Mouse (Mus musculus) liver, adult 2 months (tissue): ENCODE results near the gene Sco2. TPM values are rescaled to one million over a fixed set of nuclear protein-coding genes. Genes with fewer than 3 reads are reported as not detected.

ENCODE experiments used
- DNase-seq: peaks from one replicate; pipeline ENCODE4 v3.0.0-alpha.2; 2011; ENCODE audit warnings: low read depth, low spot score; ENCODE audit errors: extremely low read depth
- H3K27ac ChIP-seq: fragments of 200-500 bp; replicated peaks from 2 replicates; pipeline ENCODE4 v1.5.1; 2012; ENCODE audit warnings: low read depth, mild to moderate bottlenecking, control low read depth, inconsistent platforms, low read length; ENCODE audit not compliant: insufficient read depth
- H3K27me3 ChIP-seq: fragments of 200-500 bp; 2 replicates; pipeline ENCODE4 v1.6.1; 2012; ENCODE audit warnings: mild to moderate bottlenecking, moderate library complexity, low read length, inconsistent platforms; ENCODE audit not compliant: control insufficient read depth, insufficient read depth
- H3K36me3 ChIP-seq: fragments of 200-500 bp; 2 replicates; pipeline ENCODE4 v1.6.1; 2012; ENCODE audit warnings: low read length, inconsistent platforms; ENCODE audit not compliant: control insufficient read depth, insufficient read depth
- H3K4me1 ChIP-seq: fragments of 200-500 bp; 2 replicates; pipeline ENCODE4 v1.6.1; 2011; ENCODE audit warnings: low read length; ENCODE audit not compliant: control insufficient read depth, insufficient read depth
- H3K4me3 ChIP-seq: fragments of 200-500 bp; 2 replicates; pipeline ENCODE4 v1.5.1; 2011; ENCODE audit warnings: low read depth, mild to moderate bottlenecking, control low read depth, low read length, moderate library complexity; ENCODE audit not compliant: insufficient read depth
- H3K79me2 ChIP-seq: fragments of 200-500 bp; 2 replicates; pipeline ENCODE4 v1.6.1; 2012; ENCODE audit warnings: inconsistent platforms, mild to moderate bottlenecking, low read length, moderate library complexity; ENCODE audit not compliant: control insufficient read depth, insufficient read depth
- H3K9ac ChIP-seq: fragments of 200-500 bp; 2 replicates; pipeline ENCODE4 v1.6.1; 2012; ENCODE audit warnings: low read depth, mild to moderate bottlenecking, control low read depth, inconsistent platforms, low read length
- CTCF ChIP-seq: fragments of 200-500 bp; IDR thresholded peaks from 2 replicates; pipeline ENCODE4 v1.5.1; 2011; ENCODE audit warnings: low read depth, low read length, control low read depth
- POLR2A ChIP-seq: fragments of 200-500 bp; IDR thresholded peaks from 2 replicates; pipeline ENCODE4 v1.6.1; 2011; ENCODE audit warnings: low read length, control low read depth; ENCODE audit not compliant: insufficient read depth; ENCODE audit errors: extremely low read depth
- WGBS: fragments of 180-500 bp; shearing (Covaris S2); methylation state at CpG from one replicate; pipeline ENCODE4 v1.1.7; 2018; 5-methylcytosine and 5-hydroxymethylcytosine counted together
- polyA plus RNA-seq: library from polyadenylated mRNA; depleted of rRNA; stranded (reverse); fragments of >200 nt; gene quantifications from 2 replicates; pipeline ENCODE4 v1.2.3, GENCODE M21; 2012; rRNA removed
- total RNA-seq: library from RNA; depleted of rRNA; stranded (reverse); fragments of >200 nt; gene quantifications from 2 replicates; pipeline ENCODE4 v1.2.3, GENCODE M21; 2014; rRNA removed

Gene Sco2
- total and polyA plus RNA-seq, 2 experiments, result 131 to 353 TPM

- H3K36me3 ChIP-seq, result no peaks in the 10 kb centered on the region
- no peaks in the 10 kb centered on the region for H3K4me1 ChIP-seq
- TF ChIP-seq CTCF, result no peak
- TF ChIP-seq POLR2A, result no peak
- H3K79me2 ChIP-seq, result no peaks in the 10 kb centered on the region
- DNase-seq, result no peak
- no peaks in the 10 kb centered on the region for H3K27me3 ChIP-seq
- no peak overlapping the region for H3K9ac ChIP-seq
- H3K4me3 ChIP-seq, result no peak overlapping the region
- WGBS, result 91% methylated on average over 14 of the region's 14 CpGs
- no peak overlapping the region for H3K27ac ChIP-seq
Observed at GRCm38 (mm10) chr15:89336422-89336821, 37.2 kb downstream of the Sco2 start.

- TF ChIP-seq CTCF (no peak), POLR2A (no peak)
- Histone ChIP-seq H3K4me1 (no peaks in the 10 kb centered on the region), H3K9ac (no peak overlapping the region), H3K79me2 (no peaks in the 10 kb centered on the region), H3K4me3 (no peak overlapping the region), H3K27me3 (no peaks in the 10 kb centered on the region), H3K27ac (no peak overlapping the region), H3K36me3 (no peaks in the 10 kb centered on the region)
- DNase-seq, result no peak
- 40% methylated on average over 17 of the region's 17 CpGs for WGBS
Observed at GRCm38 (mm10) chr15:89334774-89335537, 38.7 kb downstream of the Sco2 start.

DNA sequence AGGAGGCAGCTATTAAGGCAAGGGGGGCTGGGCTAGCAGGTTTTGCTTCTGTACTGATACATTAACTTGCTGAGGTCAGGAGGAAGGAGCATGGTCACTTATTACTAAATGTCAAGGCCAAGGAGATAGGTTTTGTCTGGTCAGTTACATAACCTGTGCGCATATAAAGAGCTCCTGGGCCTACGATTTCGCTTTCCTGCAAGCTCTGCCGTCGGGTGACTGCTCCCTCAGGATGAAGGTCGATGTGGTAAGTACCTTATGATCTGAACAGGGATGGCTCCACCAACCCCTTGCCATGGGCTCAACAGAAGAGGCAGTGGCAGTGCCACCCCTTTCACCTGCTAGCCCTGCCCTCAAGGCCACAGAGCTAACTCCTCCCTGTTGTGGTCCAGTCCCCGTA, 39.4 kb downstream of the Sco2 start, which contains the start of gene Miox:
Gene Miox (plus strand): TSS at position 128 of the 400 bp plus-strand sequence.
- H3K27ac ChIP-seq, result no peak within 1 kb of the TSS
- no peaks in the 10 kb centered on the region for H3K4me1 ChIP-seq
- WGBS, result 77% methylated on average over 7 of the region's 7 CpGs
- no peak within 1 kb of the TSS for H3K9ac ChIP-seq
- no peak for DNase-seq
- no peaks in the 10 kb centered on the region for H3K27me3 ChIP-seq
- H3K36me3 ChIP-seq, result no peaks in the 10 kb centered on the region
- no peak within 1 kb of the TSS for H3K4me3 ChIP-seq
- H3K79me2 ChIP-seq, result no peaks in the 10 kb centered on the region
- TF ChIP-seq CTCF (no peak), POLR2A (no peak)

DNA sequence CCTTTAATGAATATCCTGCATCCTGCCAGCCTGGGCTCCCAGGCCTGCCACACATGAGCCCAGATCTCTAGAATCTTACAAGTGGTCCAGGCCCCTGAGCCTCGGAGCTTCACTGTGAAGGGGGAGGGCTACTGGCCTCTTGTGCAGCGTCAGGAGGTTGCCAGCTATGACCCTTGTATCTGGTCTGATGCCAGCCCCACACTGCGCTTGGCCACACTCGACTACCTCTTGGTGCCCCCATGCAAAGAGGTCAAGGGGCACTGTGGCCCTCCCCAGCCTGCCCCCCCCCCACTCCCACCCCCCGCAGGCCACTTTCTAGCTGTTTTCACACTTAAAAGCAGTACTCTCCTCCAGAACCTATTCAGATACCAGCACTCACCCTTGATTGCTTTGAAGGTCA, 47.2 kb downstream of the Sco2 start:
- no peaks in the 10 kb centered on the region for H3K36me3 ChIP-seq
- no peak overlapping the region for H3K4me3 ChIP-seq
- WGBS, result 73% methylated on average over 5 of the region's 5 CpGs
- H3K27ac ChIP-seq, result no peak overlapping the region
- peaks cover 5% of the 10 kb centered on the region; the same call in 1 of the 2 replicates for H3K27me3 ChIP-seq
- no peaks in the 10 kb centered on the region for H3K4me1 ChIP-seq
- TF ChIP-seq POLR2A, result no peak
- TF ChIP-seq CTCF, result no peak
- DNase-seq, result no peak
- no peaks in the 10 kb centered on the region for H3K79me2 ChIP-seq
- H3K9ac ChIP-seq, result no peak overlapping the region

- H3K36me3 ChIP-seq, result no peaks in the 10 kb centered on the region
- H3K9ac ChIP-seq, result no peak overlapping the region
- no peak overlapping the region for H3K27ac ChIP-seq
- no peak for TF ChIP-seq POLR2A
- no peaks in the 10 kb centered on the region for H3K4me1 ChIP-seq
- DNase-seq, result no peak
- H3K4me3 ChIP-seq, result no peak overlapping the region
- H3K27me3 ChIP-seq, result peaks cover 7% of the 10 kb centered on the region; the same call in 1 of the 2 replicates
- 81% methylated on average over 4 of the region's 4 CpGs for WGBS
- H3K79me2 ChIP-seq, result no peaks in the 10 kb centered on the region
Observed at GRCm38 (mm10) chr15:89323656-89324055, 50.0 kb downstream of the Sco2 start.

DNA sequence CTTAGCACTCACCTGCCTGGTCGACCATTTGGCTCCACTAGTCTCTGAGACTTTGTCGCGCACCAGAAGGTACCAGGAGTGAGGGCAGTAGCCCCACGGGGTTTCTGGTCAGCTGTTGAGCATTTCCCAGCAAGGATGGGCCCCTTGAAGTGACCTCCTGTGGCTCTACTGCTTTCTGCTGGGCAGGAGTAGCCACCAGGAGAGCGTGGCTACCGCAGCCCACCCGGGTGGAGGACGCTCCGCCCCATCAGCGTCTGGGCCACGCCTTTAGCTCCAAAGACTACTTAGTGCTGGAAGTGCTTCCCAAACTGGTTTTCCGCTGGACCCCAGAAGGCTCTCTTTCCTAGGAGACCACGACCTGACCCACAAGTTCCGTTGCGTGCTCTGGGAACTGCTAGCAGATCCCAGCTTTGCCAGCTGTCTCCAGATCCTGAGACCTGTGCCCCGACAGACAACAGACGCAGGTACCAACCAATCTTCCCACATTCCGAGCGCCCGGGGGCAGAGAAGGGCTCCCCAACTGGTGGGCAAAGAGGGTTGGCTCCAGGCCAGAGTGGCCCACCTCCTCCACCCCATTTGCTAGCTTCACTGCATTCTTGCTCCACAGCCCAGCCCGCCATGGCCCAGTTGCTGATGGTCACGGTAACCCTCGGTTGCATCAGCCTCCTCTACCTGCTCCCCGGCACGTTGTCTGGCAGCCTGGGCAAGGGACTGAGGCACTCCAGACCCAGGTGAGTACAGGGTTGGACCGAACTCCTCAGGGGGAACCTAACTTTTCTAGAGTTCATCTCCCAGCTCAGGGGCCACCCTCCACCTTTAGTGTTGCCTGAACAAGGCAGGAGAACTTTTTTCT, 50.8 kb downstream of the Sco2 start, which contains the start of gene Adm2:
Gene Adm2 (plus strand): TSS at position 51 of the 853 bp plus-strand sequence.
- H3K27me3 ChIP-seq, result peaks cover 7% of the 10 kb centered on the region; the same call in 1 of the 2 replicates
- no peaks in the 10 kb centered on the region for H3K4me1 ChIP-seq
- H3K79me2 ChIP-seq, result no peaks in the 10 kb centered on the region
- H3K27ac ChIP-seq, result no peak within 1 kb of the TSS
- no peaks in the 10 kb centered on the region for H3K36me3 ChIP-seq
- no peak within 1 kb of the TSS for H3K9ac ChIP-seq
- DNase-seq, result no peak
- H3K4me3 ChIP-seq, result no peak within 1 kb of the TSS
- no peak for TF ChIP-seq CTCF
- TF ChIP-seq POLR2A, result no peak
- WGBS, result 12% methylated on average over 26 of the region's 26 CpGs

Other genes starting within 250 kb of the Sco2 start
- gene Hdac10, start 245.1 kb downstream of the Sco2 start, total RNA-seq, result 10.0 and 10.5 TPM in 2 replicates
- 16.8 and 22.0 TPM in 2 replicates for gene Hdac10, start 245.1 kb downstream of the Sco2 start, polyA plus RNA-seq
- gene Mapk12, start 233.1 kb downstream of the Sco2 start, total RNA-seq, result 2.4 and 3.3 TPM in 2 replicates
- gene Mapk12, start 233.1 kb downstream of the Sco2 start, polyA plus RNA-seq, result 1.6 and 2.1 TPM in 2 replicates
- gene Mapk11, start 224.2 kb downstream of the Sco2 start, total RNA-seq, result 0.74 and 1.1 TPM in 2 replicates
- 1.1 and 1.3 TPM in 2 replicates for gene Mapk11, start 224.2 kb downstream of the Sco2 start, polyA plus RNA-seq
- gene Plxnb2, start 193.1 kb downstream of the Sco2 start, total RNA-seq, result 80.0 and 111 TPM in 2 replicates
- gene Plxnb2, start 193.1 kb downstream of the Sco2 start, polyA plus RNA-seq, result 189 and 199 TPM in 2 replicates
- 2.8 and 3.4 TPM in 2 replicates for gene Dennd6b, start 177.3 kb downstream of the Sco2 start, total RNA-seq
- 8.4 and 10.0 TPM in 2 replicates for gene Dennd6b, start 177.3 kb downstream of the Sco2 start, polyA plus RNA-seq
- 43.9 and 57.5 TPM in 2 replicates for gene Ppp6r2, start 162.3 kb downstream of the Sco2 start, total RNA-seq
- 115 and 143 TPM in 2 replicates for gene Ppp6r2, start 162.3 kb downstream of the Sco2 start, polyA plus RNA-seq
- 22.3 and 32.7 TPM in 2 replicates for gene Sbf1, start 58.5 kb downstream of the Sco2 start, total RNA-seq
- 75.5 and 99.0 TPM in 2 replicates for gene Sbf1, start 58.5 kb downstream of the Sco2 start, polyA plus RNA-seq
- gene Adm2, start 51.1 kb downstream of the Sco2 start, total RNA-seq, result not detected in 2 replicates
- gene Adm2, start 51.1 kb downstream of the Sco2 start, polyA plus RNA-seq, result not detected in 2 replicates
- 0.28 and 0.54 TPM in 2 replicates for gene Miox, start 39.4 kb downstream of the Sco2 start, total RNA-seq
- gene Miox, start 39.4 kb downstream of the Sco2 start, polyA plus RNA-seq, result 0.31 and 0.32 TPM in 2 replicates
- 4.3 and 8.0 TPM in 2 replicates for gene Lmf2, start 18.2 kb downstream of the Sco2 start, total RNA-seq
- gene Lmf2, start 18.2 kb downstream of the Sco2 start, polyA plus RNA-seq, result 20.8 and 21.3 TPM in 2 replicates
- gene Ncaph2, start 18.1 kb downstream of the Sco2 start, total RNA-seq, result 26.9 and 31.7 TPM in 2 replicates
- gene Ncaph2, start 18.1 kb downstream of the Sco2 start, polyA plus RNA-seq, result 52.1 and 63.9 TPM in 2 replicates
- 48.7 and 62.5 TPM in 2 replicates for gene Tymp, start 3.2 kb upstream of the Sco2 start, total RNA-seq
- gene Tymp, start 3.2 kb upstream of the Sco2 start, polyA plus RNA-seq, result 126 and 160 TPM in 2 replicates
- gene Odf3b, start 5.4 kb upstream of the Sco2 start, total RNA-seq, result 2.0 and 3.8 TPM in 2 replicates
- gene Odf3b, start 5.4 kb upstream of the Sco2 start, polyA plus RNA-seq, result 29.8 and 41.7 TPM in 2 replicates
- 0.07 and 0.28 TPM in 2 replicates for gene Klhdc7b, start 11.1 kb upstream of the Sco2 start, total RNA-seq
- gene Klhdc7b, start 11.1 kb upstream of the Sco2 start, polyA plus RNA-seq, result 0.30 and 0.34 TPM in 2 replicates
- not detected in 2 replicates for gene Syce3, start 36.7 kb upstream of the Sco2 start, total RNA-seq
- gene Syce3, start 36.7 kb upstream of the Sco2 start, polyA plus RNA-seq, result not detected in 2 replicates
- gene Cpt1b, start 52.0 kb upstream of the Sco2 start, total RNA-seq, result 1.5 and 1.9 TPM in 2 replicates
- 0.82 and 1.3 TPM in 2 replicates for gene Cpt1b, start 52.0 kb upstream of the Sco2 start, polyA plus RNA-seq
- 1.1 and 1.6 TPM in 2 replicates for gene C730034F03Rik, start 55.7 kb upstream of the Sco2 start, total RNA-seq
- gene C730034F03Rik, start 55.7 kb upstream of the Sco2 start, polyA plus RNA-seq, result 0.50 and 0.83 TPM in 2 replicates
- gene Gm44502, start 55.9 kb upstream of the Sco2 start, total RNA-seq, result not detected in 2 replicates
- gene Gm44502, start 55.9 kb upstream of the Sco2 start, polyA plus RNA-seq, result 0.30 and 1.5 TPM in 2 replicates
- 25.4 and 25.9 TPM in 2 replicates for gene Chkb, start 56.1 kb upstream of the Sco2 start, total RNA-seq
- gene Chkb, start 56.1 kb upstream of the Sco2 start, polyA plus RNA-seq, result 42.0 and 47.2 TPM in 2 replicates
- not detected in 2 replicates for gene Mapk8ip2, start 80.1 kb upstream of the Sco2 start, total RNA-seq
- gene Mapk8ip2, start 80.1 kb upstream of the Sco2 start, polyA plus RNA-seq, result 0.01 TPM in 1 of 2 replicates, not detected in the other
- gene Arsa, start 103.6 kb upstream of the Sco2 start, total RNA-seq, result 4.2 and 6.7 TPM in 2 replicates
- gene Arsa, start 103.6 kb upstream of the Sco2 start, polyA plus RNA-seq, result 18.2 and 29.1 TPM in 2 replicates
- 1.5 and 3.2 TPM in 2 replicates for gene Shank3, start 125.8 kb upstream of the Sco2 start, total RNA-seq
- gene Shank3, start 125.8 kb upstream of the Sco2 start, polyA plus RNA-seq, result 2.7 and 3.9 TPM in 2 replicates
- not detected in 2 replicates for gene Acr, start 194.5 kb upstream of the Sco2 start, total RNA-seq
- gene Acr, start 194.5 kb upstream of the Sco2 start, polyA plus RNA-seq, result 0.10 and 0.16 TPM in 2 replicates
- 1.4 and 1.7 TPM in 2 replicates for gene Rabl2, start 218.1 kb upstream of the Sco2 start, total RNA-seq
- gene Rabl2, start 218.1 kb upstream of the Sco2 start, polyA plus RNA-seq, result 3.6 and 4.0 TPM in 2 replicates